Mouse (Mus musculus) erythroblast, embryonic 14.5 days (primary cell): ENCODE data around the gene Cog5. TPM values are rescaled to one million over a fixed set of nuclear protein-coding genes. Genes with fewer than 3 reads are reported as not detected.
A peak's percentile ranks its signal among the peaks of the same experiment; 100 is the strongest.

Experiments
- H3K27me3 ChIP-seq: 2 replicates; pipeline ENCODE4 v1.6.1; 2012; ENCODE audit warnings: inconsistent platforms; ENCODE audit not compliant: control insufficient read depth
- H3K36me3 ChIP-seq: 2 replicates; pipeline ENCODE4 v1.6.1; 2012; ENCODE audit warnings: mild to moderate bottlenecking, inconsistent platforms; ENCODE audit not compliant: control insufficient read depth
- H3K4me1 ChIP-seq: 2 replicates; pipeline ENCODE4 v1.6.1; 2012; ENCODE audit warnings: inconsistent platforms; ENCODE audit not compliant: control insufficient read depth
- H3K4me3 ChIP-seq: replicated peaks from 2 replicates; pipeline ENCODE3; 2012; ENCODE audit warnings: moderate library complexity, mild to moderate bottlenecking, inconsistent platforms
- H3K9me3 ChIP-seq: 2 replicates; pipeline ENCODE4 v1.6.1; 2012; ENCODE audit warnings: low read length, inconsistent platforms, mixed read lengths; ENCODE audit not compliant: control insufficient read depth
- GATA1 ChIP-seq: IDR thresholded peaks from 2 replicates; pipeline ENCODE4 v1.6.1; 2012; ENCODE audit warnings: low read length, inconsistent platforms, mixed read lengths
- TAL1 ChIP-seq: IDR thresholded peaks from 3 replicates; pipeline ENCODE4 v1.6.1; 2012; ENCODE audit warnings: low read length, inconsistent platforms, mixed read lengths
- polyA plus RNA-seq: library from polyadenylated mRNA; stranded (reverse); fragments of >175 nt; gene quantifications from 2 replicates; pipeline ENCODE4 v1.2.3, GENCODE M21; 2012

Gene Cog5
- polyA plus RNA-seq, 1 experiment: 0.03 TPM

DNA sequence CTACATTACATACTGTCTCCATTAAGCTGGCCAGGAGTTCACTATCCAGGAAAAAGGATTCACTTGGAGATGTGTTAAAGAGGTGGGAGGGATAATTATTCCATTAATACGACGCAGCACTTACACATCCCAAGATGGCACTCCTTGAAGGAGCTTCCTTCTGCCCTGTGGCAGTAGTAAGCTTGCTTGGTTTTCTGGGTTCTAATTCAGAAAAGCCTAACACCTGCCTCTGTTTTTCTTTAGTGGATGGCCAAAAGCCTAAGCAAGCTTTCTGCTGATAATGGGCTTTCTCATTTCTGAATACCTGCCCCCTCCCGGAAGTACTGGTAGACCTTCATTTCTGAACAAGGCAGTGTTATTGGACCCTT lies 19.4 kb upstream of the Cog5 start:
- H3K4me3 ChIP-seq: peak overlapping the region; percentile 79

DNA sequence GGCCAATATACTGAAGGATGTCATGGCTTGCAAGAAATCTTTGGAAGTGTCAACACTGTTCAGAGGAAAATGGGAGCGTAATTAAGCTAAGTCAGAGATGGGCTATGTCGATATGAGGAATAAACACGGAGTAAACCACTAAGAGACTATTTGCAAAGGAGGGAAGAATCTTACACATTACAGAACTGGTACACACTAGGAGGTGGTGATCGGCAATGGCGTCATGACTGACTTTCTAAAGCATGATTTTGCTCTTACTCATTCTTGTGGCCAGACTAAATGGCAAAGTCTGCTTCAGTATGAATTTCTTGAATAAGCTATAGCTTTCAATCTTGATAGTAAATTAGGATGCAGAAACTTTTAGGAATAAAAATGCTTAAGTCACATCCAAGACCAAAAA lies 1.1 kb upstream of the Cog5 start:
- peaks cover 7% of the 10 kb centered on the region for H3K36me3 ChIP-seq
- H3K9me3 ChIP-seq: no peaks in the 10 kb centered on the region
- TF ChIP-seq GATA1: no peak
- no peak for TF ChIP-seq TAL1
- H3K4me1 ChIP-seq: peaks cover 22% of the 10 kb centered on the region
- peak overlapping the region; percentile 73 for H3K4me3 ChIP-seq
- H3K27me3 ChIP-seq: no peaks in the 10 kb centered on the region

More for the DNA sequence above, 19.4 kb upstream of the Cog5 start:
- no peaks in the 10 kb centered on the region for H3K9me3 ChIP-seq
- TF ChIP-seq TAL1 (no peak), GATA1 (no peak)
- H3K27me3 ChIP-seq: no peaks in the 10 kb centered on the region
- peaks cover 4% of the 10 kb centered on the region for H3K36me3 ChIP-seq
- H3K4me1 ChIP-seq: peaks cover 23% of the 10 kb centered on the region

DNA sequence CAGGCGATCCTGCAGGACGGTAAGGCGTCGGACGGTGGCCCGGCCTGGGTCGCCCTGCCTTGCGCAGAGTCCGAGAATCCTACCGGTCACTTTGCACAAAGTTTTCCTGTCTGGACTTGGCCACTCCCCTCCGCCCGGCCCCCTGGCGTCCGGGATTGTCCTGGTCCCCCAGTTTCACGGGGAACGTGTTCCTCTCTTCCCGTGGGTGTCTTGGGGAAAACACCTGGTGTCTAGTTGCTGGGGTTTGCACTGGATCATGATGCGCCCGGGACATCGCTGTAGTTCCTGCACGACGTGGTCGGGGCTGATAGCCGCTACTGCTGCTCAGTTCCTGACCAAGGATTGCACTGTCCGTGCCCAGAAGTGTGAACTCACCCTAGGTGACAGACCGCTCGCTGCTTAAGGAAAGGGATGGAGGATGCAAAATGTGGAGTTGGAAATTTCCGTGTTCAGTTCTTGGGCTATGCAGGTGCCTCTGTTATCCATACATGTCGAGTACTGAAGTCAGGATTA lies 352 bp downstream of the Cog5 start:
- no peaks in the 10 kb centered on the region for H3K27me3 ChIP-seq
- H3K4me1 ChIP-seq: peaks cover 22% of the 10 kb centered on the region
- peak overlapping the region; percentile 73 for H3K4me3 ChIP-seq
- H3K36me3 ChIP-seq: peaks cover 4% of the 10 kb centered on the region
- no peaks in the 10 kb centered on the region for H3K9me3 ChIP-seq
- TF ChIP-seq TAL1 (no peak), GATA1 (no peak)

DNA sequence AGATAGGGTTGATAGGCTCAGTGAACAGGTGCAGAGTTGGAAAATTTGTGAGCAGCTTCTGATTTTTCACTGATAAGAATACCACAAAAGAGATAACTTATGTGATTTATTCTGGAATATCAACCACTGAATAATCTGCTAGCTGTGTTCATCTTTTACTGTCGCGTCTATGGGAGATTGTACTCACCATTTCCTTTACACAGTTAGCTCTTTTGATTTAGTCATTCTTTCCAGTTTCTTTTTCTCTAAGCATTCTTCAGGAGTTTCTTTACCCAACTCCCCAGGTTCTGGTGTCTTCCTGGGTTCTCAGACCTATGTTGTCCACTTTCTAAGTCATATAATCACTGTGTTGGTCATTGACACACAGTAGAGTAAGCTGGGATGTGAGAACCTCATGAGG lies 2.2 kb downstream of the Cog5 start:
- Histone ChIP-seq H3K4me1 (peaks cover 22% of the 10 kb centered on the region), H3K27me3 (no peaks in the 10 kb centered on the region), H3K36me3 (no peaks in the 10 kb centered on the region; the same call in 1 of the 2 replicates), H3K9me3 (no peaks in the 10 kb centered on the region), H3K4me3 (no peak overlapping the region)
- TF ChIP-seq TAL1: no peak
- TF ChIP-seq GATA1: no peak

DNA sequence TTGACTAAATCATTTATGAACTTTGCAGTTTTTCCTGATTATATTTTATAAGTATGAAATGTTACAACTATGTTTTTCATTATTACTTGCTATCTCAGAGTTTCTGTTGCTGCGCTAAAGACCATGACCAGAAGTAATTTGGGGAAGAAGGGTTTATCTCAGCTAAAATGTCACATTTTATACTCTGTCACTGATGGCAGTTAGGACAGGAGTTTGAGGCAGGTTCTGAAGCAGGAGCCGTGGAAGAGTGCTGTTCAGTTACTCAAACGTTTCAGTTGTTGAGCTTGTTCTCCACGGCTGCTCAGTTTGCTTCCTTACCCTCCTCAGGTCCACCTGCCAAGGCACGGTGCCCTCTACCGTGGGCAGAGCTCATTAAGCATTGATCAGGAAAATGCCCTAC lies 11.3 kb downstream of the Cog5 start:
- H3K36me3 ChIP-seq: peaks cover 26% of the 10 kb centered on the region
- TF ChIP-seq GATA1 (no peak), TAL1 (no peak)

DNA sequence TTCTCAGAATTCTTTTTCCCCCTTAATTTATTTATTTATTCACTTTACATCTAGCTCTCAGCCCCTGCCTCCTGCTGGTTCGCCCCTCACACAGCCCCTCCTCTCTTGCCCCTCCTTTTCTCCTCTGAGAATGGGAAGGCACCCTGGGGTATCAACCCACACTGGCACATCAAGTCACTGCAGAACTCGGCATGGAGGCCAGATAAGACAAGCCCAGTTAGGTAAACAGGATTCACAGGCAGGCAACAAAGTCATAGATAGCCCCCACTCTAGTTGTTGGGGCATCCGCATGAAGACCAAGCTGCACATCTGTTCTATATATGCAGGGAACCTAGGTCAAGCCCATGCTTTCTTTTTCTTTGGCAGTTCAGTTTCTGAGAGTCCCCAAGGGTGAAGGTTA lies 12.5 kb downstream of the Cog5 start:
- Histone ChIP-seq H3K9me3 (no peaks in the 10 kb centered on the region), H3K4me1 (no peaks in the 10 kb centered on the region), H3K36me3 (peaks cover 28% of the 10 kb centered on the region), H3K27me3 (no peaks in the 10 kb centered on the region), H3K4me3 (no peak overlapping the region)
- TF ChIP-seq GATA1 (no peak), TAL1 (no peak)

More for the DNA sequence above, 11.3 kb downstream of the Cog5 start:
- no peaks in the 10 kb centered on the region for H3K4me1 ChIP-seq
- H3K4me3 ChIP-seq: no peak overlapping the region
- no peaks in the 10 kb centered on the region for H3K9me3 ChIP-seq
- no peaks in the 10 kb centered on the region for H3K27me3 ChIP-seq

DNA sequence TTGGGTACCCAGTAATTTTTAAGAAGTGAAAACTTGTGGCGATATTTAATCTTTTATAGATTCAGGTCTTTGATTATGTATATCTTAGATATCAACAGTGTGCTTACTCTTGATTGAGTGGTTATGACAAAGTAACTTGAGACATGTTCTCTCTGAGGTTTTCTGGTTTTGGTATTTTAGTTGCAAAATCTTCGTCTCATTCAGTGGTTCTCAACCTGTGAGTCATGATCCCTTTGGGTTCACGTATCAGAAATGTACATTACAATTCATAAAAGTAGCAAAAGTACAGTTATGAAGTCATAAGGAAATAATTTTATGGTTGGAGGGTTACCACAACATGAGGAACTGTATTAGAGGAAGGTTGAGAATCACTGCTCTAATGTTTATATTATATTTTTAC lies 32.0 kb downstream of the Cog5 start:
- Histone ChIP-seq H3K36me3 (no peaks in the 10 kb centered on the region), H3K4me3 (no peak overlapping the region), H3K4me1 (peaks cover under 1% of the 10 kb centered on the region; the same call in 1 of the 2 replicates), H3K9me3 (no peaks in the 10 kb centered on the region), H3K27me3 (no peaks in the 10 kb centered on the region)
- TF ChIP-seq TAL1 (no peak), GATA1 (no peak)

DNA sequence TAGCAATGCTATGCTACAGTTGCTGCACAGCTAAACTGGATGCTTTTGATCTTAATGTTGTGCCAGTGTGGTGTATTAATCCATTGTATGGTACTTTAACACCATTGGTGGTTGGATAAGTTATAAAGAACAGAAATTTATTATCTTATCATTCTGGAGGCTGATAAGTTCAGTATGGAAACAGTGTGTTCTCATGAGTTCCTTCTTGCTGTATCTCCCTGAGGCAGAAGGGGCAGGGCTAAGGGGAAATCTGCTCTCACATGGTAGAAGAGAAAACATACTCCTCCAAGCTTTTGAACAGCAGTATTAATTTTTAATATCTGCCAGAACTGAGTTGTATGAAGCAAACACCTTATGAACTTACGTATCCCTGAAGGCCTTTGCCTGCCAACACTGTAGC lies 38.6 kb downstream of the Cog5 start:
- H3K27me3 ChIP-seq: no peaks in the 10 kb centered on the region
- no peak overlapping the region for H3K4me3 ChIP-seq
- H3K9me3 ChIP-seq: peaks cover 3% of the 10 kb centered on the region; the same call in 1 of the 2 replicates
- peaks cover 5% of the 10 kb centered on the region for H3K36me3 ChIP-seq
- peaks cover 10% of the 10 kb centered on the region for H3K4me1 ChIP-seq
- TF ChIP-seq GATA1: no peak
- no peak for TF ChIP-seq TAL1

DNA sequence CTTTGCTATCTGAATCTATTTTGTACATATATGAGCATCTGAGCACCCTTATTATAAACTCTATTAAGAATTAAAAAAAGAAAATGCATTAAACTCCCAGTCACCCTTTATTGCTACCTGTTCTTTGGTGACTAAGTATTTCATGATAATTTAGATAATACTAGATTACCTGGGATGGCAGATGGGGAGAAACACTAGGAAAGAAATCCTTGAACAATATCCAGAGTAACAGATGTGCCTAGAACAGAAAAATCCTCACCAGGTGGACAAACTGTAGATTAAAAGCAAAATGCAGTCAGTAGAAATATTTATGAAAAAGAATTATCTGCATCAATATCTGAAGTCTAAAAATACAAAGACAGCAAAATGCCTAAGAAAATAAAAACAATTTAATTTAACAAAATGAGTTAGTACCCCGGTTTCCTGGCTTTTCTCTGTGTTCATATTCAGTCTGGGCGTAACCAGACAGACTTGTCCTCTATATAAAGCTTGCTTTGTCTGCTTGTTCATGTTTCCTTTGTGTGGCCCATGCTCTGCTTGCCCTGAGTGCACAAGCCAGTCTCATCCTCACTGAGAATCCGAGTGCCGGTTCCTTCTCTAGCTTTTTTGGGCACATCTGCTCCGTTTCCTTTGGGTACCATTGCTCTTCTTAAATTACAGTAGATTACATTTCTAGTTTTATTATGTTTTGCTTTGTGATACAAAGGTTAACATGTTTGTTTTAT lies 46.1 kb downstream of the Cog5 start:
- TF ChIP-seq GATA1 (no peak), TAL1 (no peak)
- no peaks in the 10 kb centered on the region for H3K27me3 ChIP-seq
- peaks cover 3% of the 10 kb centered on the region; the same call in 1 of the 2 replicates for H3K9me3 ChIP-seq
- H3K4me1 ChIP-seq: no peaks in the 10 kb centered on the region
- peaks cover 3% of the 10 kb centered on the region for H3K36me3 ChIP-seq
- H3K4me3 ChIP-seq: no peak overlapping the region
